Mouse (Mus musculus) lung, embryonic 14.5 days (tissue): ENCODE measurements around the gene Gm21820. TPM values are rescaled to one million over a fixed set of nuclear protein-coding genes. Genes with fewer than 3 reads are reported as not detected.
"Not testable (repeated sequence)": the region's sequence is repeated elsewhere in the genome, so short reads cannot be mapped to it uniquely, and the experiment has no call there.

Source experiments
- ATAC-seq: fragments of 200-750 bp; cut with Nextera tagmentation; 2 replicates; pipeline ENCODE4 v1.8.0; 2017; ENCODE audit warnings: mild to moderate bottlenecking, moderate TSS enrichment, moderate library complexity; ENCODE audit not compliant: insufficient read depth
- DNase-seq: peaks from one replicate; pipeline ENCODE4 v3.0.0-alpha.2; 2015
- H3K27ac ChIP-seq: fragments of 300-500 bp; sonication (generic); 2 replicates; pipeline ENCODE4 v1.5.1; 2014; ENCODE audit warnings: low read depth, mild to moderate bottlenecking, moderate library complexity
- H3K27me3 ChIP-seq: fragments of 300-500 bp; sonication (generic); 2 replicates; pipeline ENCODE4 v1.6.1; 2014; ENCODE audit warnings: low read length, control low read depth; ENCODE audit not compliant: insufficient read depth
- H3K36me3 ChIP-seq: fragments of 300-500 bp; sonication (generic); 2 replicates; pipeline ENCODE4 v1.6.1; 2014; ENCODE audit warnings: control low read depth; ENCODE audit not compliant: insufficient read depth
- H3K4me1 ChIP-seq: fragments of 300-500 bp; sonication (generic); 2 replicates; pipeline ENCODE4 v1.6.1; 2014; ENCODE audit warnings: antibody characterized with exemption, control low read depth; ENCODE audit not compliant: insufficient read depth
- H3K4me2 ChIP-seq: fragments of 300-500 bp; sonication (generic); 2 replicates; pipeline ENCODE4 v1.6.1; 2014; ENCODE audit warnings: mild to moderate bottlenecking
- H3K4me3 ChIP-seq: fragments of 300-500 bp; sonication (generic); 2 replicates; pipeline ENCODE4 v1.5.1; 2014; ENCODE audit warnings: low read depth, low read length
- H3K9ac ChIP-seq: fragments of 300-500 bp; sonication (generic); 2 replicates; pipeline ENCODE4 v1.6.1; 2014
- H3K9me3 ChIP-seq: fragments of 300-500 bp; sonication (generic); 2 replicates; pipeline ENCODE4 v1.6.1; 2016; ENCODE audit warnings: low read depth, low read length, control low read depth
- whole genome bisulfite sequencing: fragments of 180-500 bp; shearing (Covaris S2); extraction: QIAGEN DNeasy Blood & Tissue Kit; methylation state at CpG from one replicate; pipeline ENCODE4 v1.1.7; 2014; 5-methylcytosine and 5-hydroxymethylcytosine counted together
- polyA plus RNA-seq: library from polyadenylated mRNA; unstranded; fragments of >200 nt; fragmentation: Nextera tagmentation; extraction: Ambion mirVana; gene quantifications from 2 replicates; pipeline ENCODE4 v1.2.1, GENCODE M21; 2014

Gm21820 gene
- not detected in 2 replicates for polyA plus RNA-seq

DNA sequence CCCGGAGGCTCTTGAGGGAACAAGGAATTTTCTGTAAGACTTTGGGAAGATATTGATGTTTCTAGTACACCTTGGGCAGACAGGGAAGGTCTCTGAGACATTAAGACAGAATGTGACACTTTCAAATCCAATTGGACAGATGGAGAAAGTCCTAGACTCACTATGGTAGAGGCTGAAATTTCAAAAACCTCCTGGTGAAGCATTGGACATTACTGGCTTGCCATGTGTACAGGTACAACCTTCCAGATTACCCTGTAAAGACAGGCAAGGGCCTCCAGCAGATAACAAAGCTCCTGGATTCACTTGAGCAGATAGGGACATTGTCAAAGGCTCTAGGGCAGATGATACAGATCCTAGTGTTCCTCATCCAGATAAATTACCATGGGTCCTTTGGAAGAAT lies at the start of gene Gm21820:
TSS of gene Gm21820 (minus strand) at position 101 of the 400 bp plus-strand sequence.
- H3K27ac ChIP-seq: not testable (repeated sequence)
- 62% methylated on average over 1 of the region's 1 CpGs for WGBS

More for the DNA sequence above, at the start of gene Gm21820:
- not testable (repeated sequence) for ATAC-seq, H3K9ac ChIP-seq, H3K9me3 ChIP-seq, H3K27me3 ChIP-seq, DNase-seq, H3K4me1 ChIP-seq, H3K36me3 ChIP-seq, H3K4me2 ChIP-seq, H3K4me3 ChIP-seq

Other genes starting within 250 kb of the Gm21820 start
- not detected in 2 replicates for gene Gm20918, start 205.5 kb downstream of the Gm21820 start, polyA plus RNA-seq